Mouse (Mus musculus) cerebellum, adult 2 months (tissue): ENCODE results near the gene Sik1.

Experiments
- CTCF ChIP-seq: fragments of 200-500 bp; IDR thresholded peaks from 2 replicates; pipeline ENCODE4 v1.5.1; 2011; ENCODE audit warnings: low read depth, mild to moderate bottlenecking, control low read depth, low read length, moderate library complexity, borderline replicate concordance; ENCODE audit not compliant: insufficient read depth
- POLR2A ChIP-seq: fragments of 200-500 bp; IDR thresholded peaks from 2 replicates; pipeline ENCODE4 v1.6.1; 2011; ENCODE audit warnings: low read length, control low read depth, borderline replicate concordance; ENCODE audit not compliant: insufficient read depth

DNA sequence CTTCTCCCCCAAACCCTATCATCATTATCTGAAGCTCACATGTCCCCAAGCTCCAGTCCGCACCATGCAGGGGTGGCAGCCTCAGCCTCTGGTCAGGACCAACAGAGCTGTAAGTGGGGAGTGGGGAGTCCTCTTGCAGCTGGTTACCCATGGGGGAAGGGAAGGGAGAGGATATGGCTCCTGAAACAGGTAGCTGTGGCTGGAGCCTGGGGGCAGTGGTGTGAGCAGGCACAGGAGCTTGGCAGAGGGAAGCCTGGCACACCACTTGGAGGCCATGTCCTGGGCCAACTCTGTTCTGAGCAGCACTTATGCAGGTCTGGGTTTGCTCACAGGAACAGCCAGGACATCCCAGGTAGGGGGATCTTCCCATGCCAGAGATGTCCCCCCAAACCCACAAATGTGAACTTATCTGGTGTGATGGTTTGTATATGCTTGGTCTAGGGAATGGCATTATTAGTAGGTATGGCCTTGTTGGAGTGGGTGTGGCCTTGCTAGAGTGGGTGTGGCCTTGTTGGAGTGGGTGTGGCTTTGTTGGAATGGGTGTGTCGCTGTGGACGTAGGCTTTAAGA lies 47.1 kb upstream of the Sik1 start:
- TF ChIP-seq POLR2A (no peak), CTCF (no peak)
